Mouse (Mus musculus) Patski (cell line): Measurements from ENCODE around the gene H6pd. TPM values are rescaled to one million over a fixed set of nuclear protein-coding genes. Genes with fewer than 3 reads are reported as not detected.

Source experiments
- ATAC-seq: fragments of 100-300 bp; one replicate; pipeline ENCODE4 v1.8.0; 2021
- CTCF ChIA-PET: fragments of 350-600 bp; sonication (Branson Sonifier 250); formaldehyde crosslinking; loops from one replicate; lab custom pipeline; 2022; ENCODE audit warnings: inconsistent platforms; lab: Charles Lee
- POLR2A ChIA-PET: fragments of 350-600 bp; sonication (Branson Sonifier 250); formaldehyde crosslinking; loops from one replicate; lab custom pipeline; 2022; ENCODE audit warnings: antibody characterized with exemption, inconsistent platforms; lab: Charles Lee
- DNase-seq: peaks from one replicate; pipeline ENCODE4 v3.0.0-alpha.2; 2011; ENCODE audit warnings: low read depth, low spot score
- H3K27me3 ChIP-seq: fragments of 371-371 bp; one replicate; pipeline ENCODE4 v1.5.1; 2021
- CTCF ChIP-seq: fragments of 100-300 bp; IDR thresholded peaks from one replicate; pipeline ENCODE4 v1.5.1; 2021
- in situ Hi-C: fragments of 300-500 bp; cut with MboI; formaldehyde crosslinking; loops from 3 replicates; pipeline ENCODE4 v1.11.1; 2018; ENCODE audit warnings: low pct_unique_long_range_greater_than_20kb, mixed read lengths
- polyA plus RNA-seq: library from polyadenylated mRNA; unstranded; gene quantifications from one replicate; pipeline ENCODE4 v1.2.3, GENCODE M21; 2021

H6pd gene
- polyA plus RNA-seq = 39.5 TPM

GRCm38 (mm10) chr4:150008853-150009586, at the start of gene H6pd:
TSS of gene H6pd (minus strand) at chr4:150009023.
- in situ Hi-C loops = no loop called here
- ChIA-PET CTCF (no interaction called here), POLR2A (interaction anchor here (0.7 to 1.4 kb wide), 8 partner anchors 9 to 162 kb away, joined by 3 to 4 read pairs (median 3); no protein-coding TSS in a partner anchor)
- ATAC-seq (peak; percentile 66), DNase-seq (no peak)
- no peak for TF ChIP-seq CTCF
- no peaks in the 10 kb centered on the region for H3K27me3 ChIP-seq

DNA sequence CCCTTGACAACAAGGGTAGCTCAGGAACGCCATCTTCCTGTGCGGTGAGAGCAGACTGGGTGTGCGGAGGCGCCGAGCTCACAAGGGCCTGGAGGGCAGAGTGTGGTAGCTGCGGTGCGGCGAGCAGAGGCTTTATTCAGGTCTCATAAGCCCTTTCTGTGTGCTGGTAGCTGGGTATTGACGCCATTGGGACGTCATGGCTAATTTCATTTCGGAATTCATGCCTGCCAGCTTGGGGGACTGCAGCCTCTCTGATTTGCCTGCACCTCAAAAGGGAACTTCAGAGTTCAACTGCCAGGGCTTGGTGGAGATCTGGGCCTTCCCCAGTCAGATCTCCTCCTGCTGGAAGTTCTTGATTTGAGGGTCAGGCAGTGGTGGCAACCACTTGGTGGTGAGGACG, 48.9 kb upstream of the H6pd start:
- ATAC-seq = no peak
- ChIA-PET POLR2A (no interaction called here), CTCF (no interaction called here)
- no peak for TF ChIP-seq CTCF
- in situ Hi-C loops = no loop called here
- DNase-seq = no peak
- H3K27me3 ChIP-seq = no peaks in the 10 kb centered on the region

DNA sequence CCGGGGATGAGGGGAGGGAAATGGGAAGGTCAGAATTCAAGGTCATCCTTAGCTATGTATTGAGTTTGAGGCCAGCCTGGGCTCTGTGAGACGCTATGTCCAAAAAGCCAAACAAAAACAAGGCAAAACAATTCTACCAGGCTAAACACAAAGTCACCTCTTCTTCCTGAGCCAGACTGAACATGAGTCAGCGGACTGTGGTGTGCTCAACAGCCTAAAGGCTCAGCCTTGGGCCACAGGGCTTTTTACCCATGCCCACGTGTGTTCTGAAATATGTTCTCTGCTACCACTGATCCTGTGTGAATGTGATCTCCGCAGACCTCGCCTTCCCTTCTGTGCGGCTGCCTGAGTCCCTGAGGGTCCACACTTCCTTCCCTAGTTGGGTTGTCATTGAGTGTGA, 47.3 kb upstream of the H6pd start:
- no peak for DNase-seq
- CTCF ChIA-PET = no interaction called here
- no peak for ATAC-seq
- no peak for TF ChIP-seq CTCF
- POLR2A ChIA-PET = no interaction called here
- in situ Hi-C loops = no loop called here
- no peaks in the 10 kb centered on the region for H3K27me3 ChIP-seq

DNA sequence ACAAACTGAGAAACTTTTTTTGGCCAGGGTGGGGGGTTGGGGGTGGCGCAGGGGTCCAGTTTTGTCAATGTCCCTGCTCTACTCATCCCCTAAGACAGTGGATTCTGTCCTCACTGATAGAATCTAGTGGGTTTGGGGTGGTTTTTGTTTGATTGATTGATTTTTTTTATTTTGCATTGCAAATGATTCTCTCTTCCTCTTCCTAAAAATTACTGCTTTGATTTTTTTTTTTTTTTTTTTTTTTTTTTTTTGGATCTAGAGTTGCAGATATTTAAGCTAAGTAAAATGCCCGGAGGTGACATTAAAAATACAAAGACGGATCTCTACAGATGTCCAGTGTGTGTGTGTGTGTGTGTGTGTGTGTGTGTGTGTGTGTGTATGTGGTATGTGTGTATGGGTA, 43.6 kb upstream of the H6pd start:
- DNase-seq (no peak), ATAC-seq (no peak)
- TF ChIP-seq CTCF = no peak
- in situ Hi-C loops = no loop called here
- POLR2A ChIA-PET = interaction anchor here (3.2 kb wide), 1 partner anchor 8 kb away, joined by 17 read pairs; no protein-coding TSS in a partner anchor
- CTCF ChIA-PET = interaction anchor here (1.9 to 2.2 kb wide), 2 partner anchors 10 to 15 kb away, joined by 4 to 5 read pairs; no protein-coding TSS in a partner anchor
- H3K27me3 ChIP-seq = no peaks in the 10 kb centered on the region

DNA sequence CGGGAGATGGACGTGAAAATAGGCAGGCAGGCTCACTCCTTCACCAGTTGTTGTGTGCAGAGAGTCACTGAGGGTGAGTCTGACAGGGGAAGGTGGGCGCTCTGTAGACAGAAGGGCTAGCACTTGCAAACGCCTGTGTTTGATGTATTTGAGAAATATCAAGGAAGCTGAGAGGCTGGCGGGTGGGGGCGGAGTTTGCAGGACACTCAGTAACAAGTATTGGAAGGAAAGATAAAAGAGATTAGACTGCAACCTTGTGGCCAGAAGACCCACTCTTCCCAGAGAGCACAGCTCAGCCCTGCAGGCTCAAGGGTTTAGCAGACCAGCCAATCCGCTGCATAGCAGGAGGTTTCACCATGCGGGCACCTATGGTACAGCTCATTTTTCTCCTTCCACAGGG, 42.7 kb upstream of the H6pd start:
- CTCF ChIA-PET = interaction anchor here (1.8 to 2.2 kb wide), 2 partner anchors 14 to 22 kb away, joined by 4 to 5 read pairs; no protein-coding TSS in a partner anchor
- no peak for ATAC-seq

GRCm38 (mm10) chr4:150049564-150050226, 40.9 kb upstream of the H6pd start:
- no peak for TF ChIP-seq CTCF
- in situ Hi-C loops = no loop called here
- no peaks in the 10 kb centered on the region for H3K27me3 ChIP-seq
- CTCF ChIA-PET = interaction anchor here (1.1 to 2.2 kb wide), 4 partner anchors 11 to 63 kb away, joined by 3 to 5 read pairs (median 4); no protein-coding TSS in a partner anchor
- POLR2A ChIA-PET = interaction anchor here (0.8 to 3.2 kb wide), 4 partner anchors 11 to 37 kb away, joined by 3 to 17 read pairs (median 7); partner anchors contain the start of gene Gpr157
- DNase-seq (no peak), ATAC-seq (no peak)

More for the DNA sequence above, 42.7 kb upstream of the H6pd start:
- no peak for DNase-seq
- in situ Hi-C loops = no loop called here
- no peak for TF ChIP-seq CTCF
- H3K27me3 ChIP-seq = no peaks in the 10 kb centered on the region
- POLR2A ChIA-PET = interaction anchor here (3.2 kb wide), 1 partner anchor 9 kb away, joined by 17 read pairs; no protein-coding TSS in a partner anchor

- ChIA-PET CTCF (no interaction called here), POLR2A (interaction anchor here (0.9 to 3.2 kb wide), 4 partner anchors 12 to 38 kb away, joined by 3 to 17 read pairs (median 7); partner anchors contain the start of gene Gpr157)
- no peak for ATAC-seq
- H3K27me3 ChIP-seq = no peaks in the 10 kb centered on the region
- no peak for TF ChIP-seq CTCF
- no peak for DNase-seq
- in situ Hi-C loops = no loop called here
Measured at GRCm38 (mm10) chr4:150049157-150049513, 40.3 kb upstream of the H6pd start.

DNA sequence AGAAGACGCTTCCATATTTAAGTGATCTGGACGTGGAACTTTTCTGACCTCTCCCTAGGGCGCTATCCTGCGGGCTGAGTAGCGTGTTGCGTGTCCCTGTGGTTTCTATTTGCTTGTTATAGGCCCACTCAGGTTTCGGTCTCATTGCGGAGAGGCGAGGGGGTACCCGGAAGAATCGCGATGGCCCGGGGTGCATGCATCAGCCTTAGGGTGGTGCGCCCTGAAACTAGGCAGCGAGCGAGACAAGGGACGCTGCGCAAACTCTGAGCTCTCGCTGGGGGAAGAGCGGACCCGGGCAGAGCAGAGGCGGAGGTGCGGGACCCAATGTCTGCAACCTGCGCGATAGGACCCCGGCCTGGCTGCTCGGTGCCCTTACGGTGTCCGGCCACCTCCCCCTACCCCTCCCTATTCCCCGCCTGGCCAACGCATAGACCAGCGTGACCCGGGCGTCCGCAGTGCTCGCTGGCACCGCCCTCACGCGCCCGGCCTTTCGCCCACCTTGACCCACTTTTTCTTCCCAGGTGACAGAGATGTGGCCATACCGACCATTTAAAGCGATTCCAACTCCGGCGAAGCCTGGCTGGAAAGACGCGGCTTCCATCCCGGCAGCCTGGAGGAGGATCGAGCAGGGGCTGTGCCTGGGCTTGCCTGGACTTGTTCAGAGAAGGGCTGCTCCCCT, 39.8 kb upstream of the H6pd start:
- ChIA-PET POLR2A (interaction anchor here (0.6 to 2.6 kb wide), 3 partner anchors 12 to 541 kb away, joined by 3 to 9 read pairs (median 3); partner anchors contain the start of gene Gpr157), CTCF (no interaction called here)
- H3K27me3 ChIP-seq = no peaks in the 10 kb centered on the region
- in situ Hi-C loops = no loop called here
- ATAC-seq (peak; percentile 55), DNase-seq (no peak)
- no peak for TF ChIP-seq CTCF

DNA sequence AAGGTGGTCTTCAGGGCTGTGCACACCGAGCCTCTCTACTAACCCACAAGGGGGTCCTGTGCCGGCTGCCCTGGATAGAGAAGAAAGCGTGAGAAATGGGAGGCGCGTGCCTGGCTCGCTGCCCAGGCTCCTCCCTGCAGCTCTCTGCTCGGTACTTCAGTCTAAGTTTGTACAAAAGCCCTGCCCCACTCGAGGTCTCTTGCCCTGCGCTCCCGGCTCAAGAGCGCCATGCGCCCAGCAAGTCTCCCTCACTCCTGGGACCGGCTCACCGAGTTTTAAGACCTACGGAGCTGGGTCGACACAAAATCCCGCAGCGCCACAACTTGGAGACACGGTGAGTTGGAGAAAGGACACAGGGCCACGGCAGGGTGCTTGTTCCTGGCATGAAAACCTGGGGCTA, 39.2 kb upstream of the H6pd start:
- TF ChIP-seq CTCF = no peak
- ChIA-PET POLR2A (interaction anchor here (0.6 to 2.6 kb wide), 3 partner anchors 13 to 542 kb away, joined by 3 to 9 read pairs (median 3); partner anchors contain the start of gene Gpr157), CTCF (no interaction called here)
- in situ Hi-C loops = no loop called here
- no peaks in the 10 kb centered on the region for H3K27me3 ChIP-seq
- DNase-seq = no peak
- peak; percentile 53 for ATAC-seq

DNA sequence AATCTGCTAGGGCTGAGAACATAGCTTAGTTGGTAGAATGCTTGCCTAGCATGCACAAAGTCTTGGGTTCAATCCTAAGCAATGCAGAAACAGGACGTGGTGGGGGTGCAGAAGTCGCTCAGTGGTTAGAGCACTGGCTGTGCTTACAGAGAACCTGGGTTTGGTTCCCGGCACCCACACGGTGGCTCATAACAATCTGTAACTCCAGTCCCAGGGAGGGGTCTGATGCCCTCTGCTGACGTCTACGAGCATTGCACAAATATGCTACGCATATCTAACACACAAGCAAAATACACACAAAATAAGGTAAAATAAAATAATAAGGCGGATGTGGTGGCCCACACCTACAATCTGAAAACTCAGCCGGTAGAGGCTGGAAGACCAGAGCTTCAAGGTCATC, 34.8 kb upstream of the H6pd start:
- no peak for ATAC-seq
- no peak for TF ChIP-seq CTCF
- POLR2A ChIA-PET = interaction anchor here (0.9 kb wide), 1 partner anchor 41 kb away, joined by 3 read pairs; no protein-coding TSS in a partner anchor
- no peak for DNase-seq
- H3K27me3 ChIP-seq = no peaks in the 10 kb centered on the region
- CTCF ChIA-PET = no interaction called here
- in situ Hi-C loops = no loop called here
